15 mouse cellular contexts compared by ENCODE assay signal in genomic region chr6:146487079-146487478, GRCm38 (mm10).
"Had no signal": no experiment of that assay in that cellular context is flagged by ENCODE, and none has a peak within 500 bp of the region (broad histone marks: within the 10 kb centered on the region; RNA-seq: fewer than 3 reads in every experiment).

No protein-coding gene starts in this region.

- DNase-seq: kidney, adult 9 months; kidney, postnatal 10 days; kidney, postnatal 4 days; liver; liver, embryonic 13.5 days; liver, postnatal 0 days; lung, postnatal 14 days; thymus, postnatal 14 days had no signal

- H3K9me3 ChIP-seq: limb, embryonic 12.5 days; liver, embryonic 13.5 days; lung, embryonic 15.5 days; megakaryocyte, embryonic 14.5 days; midbrain, embryonic 13.5 days; neural tube, embryonic 12.5 days had no signal

- H3K4me3 ChIP-seq: limb, embryonic 12.5 days; liver, embryonic 13.5 days; lung, embryonic 15.5 days; megakaryocyte, embryonic 14.5 days; midbrain, embryonic 13.5 days; neural tube, embryonic 12.5 days had no signal

- H3K27ac ChIP-seq: limb, embryonic 12.5 days; liver, embryonic 13.5 days; lung, embryonic 15.5 days; macrophage; midbrain, embryonic 13.5 days; neural tube, embryonic 12.5 days; stomach, postnatal 0 days had no signal

- H3K4me2 ChIP-seq: limb, embryonic 12.5 days; liver, embryonic 13.5 days; lung, embryonic 15.5 days; midbrain, embryonic 13.5 days; neural tube, embryonic 12.5 days had no signal

- ATAC-seq: liver, postnatal 0 days; midbrain, embryonic 13.5 days had no signal

- H3K27me3 ChIP-seq: limb, embryonic 12.5 days; liver, embryonic 13.5 days; lung, embryonic 15.5 days; megakaryocyte, embryonic 14.5 days; midbrain, embryonic 13.5 days; neural tube, embryonic 12.5 days had no signal

- H3K4me1 ChIP-seq: midbrain, embryonic 13.5 days; neural tube, embryonic 12.5 days had no signal

- H3K9ac ChIP-seq: limb, embryonic 12.5 days; liver, embryonic 13.5 days; liver, postnatal 0 days; lung, embryonic 15.5 days; midbrain, embryonic 13.5 days; neural tube, embryonic 12.5 days had no signal

- H3K36me3 ChIP-seq: limb, embryonic 12.5 days; liver, embryonic 13.5 days; lung, embryonic 15.5 days; midbrain, embryonic 13.5 days; neural tube, embryonic 12.5 days had no signal
